Mouse (Mus musculus) G1E (cell line): ENCODE measurements around the gene Btk. TPM values are rescaled to one million over a fixed set of nuclear protein-coding genes. Genes with fewer than 3 reads are reported as not detected.
A peak's percentile ranks its signal among the peaks of the same experiment; 100 is the strongest.

Experiments used
- ATAC-seq: 2 replicates; pipeline ENCODE4 v1.8.0; 2016; ENCODE audit warnings: mild to moderate bottlenecking; ENCODE audit not compliant: insufficient number of reproducible peaks, poor library complexity, low FRiP score, severe bottlenecking; ENCODE audit errors: extremely low read depth
- DNase-seq: peaks from one replicate; pipeline ENCODE4 v3.0.0; 2012; ENCODE audit warnings: low spot score
- H3K27me3 ChIP-seq: 2 replicates; pipeline ENCODE4 v1.6.1; 2012; ENCODE audit warnings: mild to moderate bottlenecking, low read length, inconsistent platforms; ENCODE audit not compliant: insufficient read depth
- H3K36me3 ChIP-seq: replicated peaks from 2 replicates; pipeline ENCODE3; 2012; ENCODE audit warnings: mild to moderate bottlenecking, inconsistent platforms
- H3K4me1 ChIP-seq: 2 replicates; pipeline ENCODE4 v1.6.1; 2012; ENCODE audit warnings: low read depth, low read length, inconsistent platforms, mixed read lengths; ENCODE audit not compliant: insufficient read depth
- H3K4me3 ChIP-seq: 2 replicates; pipeline ENCODE4 v1.5.1; 2012; ENCODE audit warnings: low read depth, mild to moderate bottlenecking, inconsistent platforms, low read length, moderate library complexity, mixed read lengths
- H3K9me3 ChIP-seq: replicated peaks from 2 replicates; pipeline ENCODE4 v1.6.1; 2012; ENCODE audit warnings: inconsistent platforms
- CTCF ChIP-seq: IDR thresholded peaks from 2 replicates; pipeline ENCODE4 v1.5.1; 2012; ENCODE audit warnings: low read depth, low read length, inconsistent platforms, mixed read lengths
- GATA1 ChIP-seq: IDR thresholded peaks from 2 replicates; pipeline ENCODE4 v1.6.1; 2012; ENCODE audit warnings: borderline replicate concordance, low read length, inconsistent platforms, mixed read lengths
- GATA2 ChIP-seq: IDR thresholded peaks from 2 replicates; pipeline ENCODE4 v1.6.1; 2012; ENCODE audit warnings: low read depth, low read length, inconsistent platforms, borderline replicate concordance
- POLR2AphosphoS5 ChIP-seq: IDR thresholded peaks from 2 replicates; pipeline ENCODE4 v1.6.1; 2012; ENCODE audit warnings: low read depth, low read length, inconsistent platforms; ENCODE audit not compliant: insufficient replicate concordance
- TAL1 ChIP-seq: conservative IDR thresholded peaks from 2 replicates; pipeline ENCODE4 v1.6.1; 2012; ENCODE audit warnings: low read depth, low read length, inconsistent platforms, mixed read lengths
- polyA plus RNA-seq: library from polyadenylated mRNA; stranded (reverse); fragments of >175 nt; gene quantifications from 2 replicates; pipeline ENCODE4 v1.2.3, GENCODE M21; 2012
- total RNA-seq, 2 experiments: library from RNA; stranded (forward) in 1 of 2; stranded (reverse) in 1 of 2; fragments of 200-1000 nt in 1 of 2; fragments of >200 nt in 1 of 2; fragmentation: Nextera tagmentation in 1 of 2; gene quantifications; 2 replicates each; pipeline ENCODE4 v1.2.3; 2014 to 2017

Gene Btk
- total and polyA plus RNA-seq, 3 experiments = 10.9 to 62.8 (median 48.8) TPM

DNA sequence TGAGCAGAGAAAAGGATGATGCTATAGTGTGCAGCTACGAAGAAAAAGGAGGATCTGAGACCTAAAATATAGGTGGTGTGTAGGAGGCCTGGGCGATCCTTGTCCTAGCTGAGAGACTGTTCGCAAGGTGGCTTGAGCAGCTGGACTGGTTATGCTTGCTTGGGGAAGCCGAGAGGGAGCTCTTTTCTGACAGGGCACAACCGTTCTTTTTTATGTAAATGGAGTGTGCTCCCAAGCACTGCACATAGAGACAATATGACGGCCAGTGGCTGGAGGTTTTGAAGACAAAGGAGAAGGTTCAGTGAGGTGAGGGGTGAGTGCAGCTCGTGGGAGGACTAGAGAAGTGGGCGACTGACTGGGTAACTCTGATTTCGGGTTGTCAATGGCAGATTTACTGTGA lies 36.3 kb upstream of the Btk start:
- H3K9me3 ChIP-seq = no peaks in the 10 kb centered on the region
- H3K4me3 ChIP-seq = no peak overlapping the region
- TF ChIP-seq TAL1 = no peak
- no peak for TF ChIP-seq POLR2AphosphoS5
- no peak for TF ChIP-seq GATA2
- no peak for TF ChIP-seq CTCF
- TF ChIP-seq GATA1 = no peak
- ATAC-seq = no peak
- no peaks in the 10 kb centered on the region for H3K4me1 ChIP-seq
- H3K27me3 ChIP-seq = no peaks in the 10 kb centered on the region
- DNase-seq = no peak
- H3K36me3 ChIP-seq = no peaks in the 10 kb centered on the region

GRCm38 (mm10) chrX:134614306-134614705 lies 30.9 kb upstream of the Btk start:
- no peak overlapping the region for H3K4me3 ChIP-seq
- H3K27me3 ChIP-seq = no peaks in the 10 kb centered on the region
- DNase-seq (no peak), ATAC-seq (no peak)
- no peaks in the 10 kb centered on the region for H3K9me3 ChIP-seq
- no peak for TF ChIP-seq GATA2
- TF ChIP-seq GATA1 = no peak
- no peak for TF ChIP-seq POLR2AphosphoS5
- TF ChIP-seq CTCF = no peak
- no peak for TF ChIP-seq TAL1
- H3K4me1 ChIP-seq = peaks cover 15% of the 10 kb centered on the region
- no peaks in the 10 kb centered on the region for H3K36me3 ChIP-seq

DNA sequence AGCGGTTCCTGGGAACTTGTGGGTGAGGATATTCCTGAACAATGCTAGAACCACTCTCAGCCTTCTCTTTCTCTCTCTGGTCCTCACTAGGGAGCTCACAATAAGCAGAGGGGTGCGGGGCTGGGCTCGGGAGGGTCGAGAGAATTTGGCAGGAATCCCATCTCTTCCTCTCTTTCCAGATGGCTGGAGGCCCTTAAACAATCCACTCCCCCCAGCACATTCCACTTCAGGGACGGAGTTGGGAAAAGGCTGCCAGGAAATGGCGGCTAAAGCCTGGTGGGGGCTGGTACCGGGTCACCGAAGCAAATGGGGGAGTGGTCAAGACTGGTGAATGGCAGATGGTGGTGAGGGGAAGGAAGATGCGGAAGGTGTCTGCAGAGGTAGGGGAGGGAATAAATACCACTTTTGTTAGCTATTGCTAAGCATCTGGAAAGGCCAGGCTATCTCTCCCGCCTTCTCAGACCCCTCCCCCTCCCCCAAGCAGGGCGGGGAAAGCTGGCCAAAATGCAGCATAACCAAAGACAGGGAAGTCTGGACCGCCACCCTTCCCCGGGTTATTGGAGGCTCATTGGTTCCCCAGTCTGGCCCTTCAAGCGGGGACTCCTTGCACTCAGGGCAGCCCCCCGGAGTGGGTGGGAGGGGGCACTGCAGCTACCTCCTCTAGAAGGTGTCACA lies 29.1 kb upstream of the Btk start:
- TF ChIP-seq POLR2AphosphoS5 = no peak
- TF ChIP-seq CTCF = no peak
- TF ChIP-seq TAL1 = no peak
- no peak for TF ChIP-seq GATA2
- no peak for TF ChIP-seq GATA1
- Histone ChIP-seq H3K36me3 (peaks cover 10% of the 10 kb centered on the region), H3K9me3 (no peaks in the 10 kb centered on the region), H3K4me1 (peaks cover 15% of the 10 kb centered on the region), H3K4me3 (peak overlapping the region; percentile 66), H3K27me3 (no peaks in the 10 kb centered on the region)
- ATAC-seq = peak; percentile 77
- DNase-seq = peak; percentile 22

DNA sequence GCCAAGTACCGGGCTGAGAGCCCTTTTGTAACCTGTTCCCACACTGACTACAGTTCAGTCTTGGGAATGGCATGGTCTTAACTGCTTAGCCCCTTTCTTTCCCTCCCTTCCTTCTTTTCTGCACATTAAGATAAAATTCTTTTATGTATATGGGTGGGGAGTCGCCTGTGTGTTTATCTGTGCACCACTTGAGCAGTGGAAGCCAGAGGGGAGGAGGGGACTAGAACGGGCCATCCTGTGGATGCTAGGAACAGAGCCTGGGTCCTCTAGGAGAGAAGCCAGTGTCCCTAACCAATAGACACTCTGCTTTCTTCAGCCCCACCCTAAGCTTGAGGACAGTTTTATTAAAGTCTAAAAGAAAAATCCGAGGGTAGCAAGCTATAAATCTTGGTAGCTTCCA lies 27.6 kb upstream of the Btk start:
- Histone ChIP-seq H3K36me3 (peaks cover 14% of the 10 kb centered on the region), H3K9me3 (no peaks in the 10 kb centered on the region), H3K27me3 (no peaks in the 10 kb centered on the region), H3K4me3 (no peak overlapping the region), H3K4me1 (peaks cover 15% of the 10 kb centered on the region)
- TF ChIP-seq POLR2AphosphoS5 (no peak), CTCF (no peak), TAL1 (no peak), GATA1 (no peak), GATA2 (no peak)
- DNase-seq (no peak), ATAC-seq (no peak)

DNA sequence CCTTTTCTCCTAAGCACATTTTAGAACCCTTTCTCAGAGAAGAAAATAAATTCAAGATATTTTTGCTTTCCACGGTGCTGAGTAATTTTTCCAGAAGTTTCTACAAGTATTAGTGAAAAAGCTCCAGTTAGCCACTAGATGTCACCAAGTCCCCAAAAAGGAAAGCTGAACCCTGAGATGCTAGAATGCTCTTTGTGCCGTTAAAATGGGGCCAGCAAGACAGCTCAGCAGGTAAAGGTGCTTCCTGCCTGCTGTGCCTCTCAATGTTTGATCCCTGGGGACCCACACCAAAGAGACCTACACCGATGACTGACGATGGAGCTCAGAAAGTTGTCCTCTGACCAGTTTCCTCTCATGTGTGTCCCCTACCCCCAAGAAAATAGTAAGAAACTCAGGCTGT lies 26.1 kb upstream of the Btk start:
- DNase-seq (no peak), ATAC-seq (0 out of 2 replicates have a peak, but pooled peaks have one; percentile 9)
- no peak overlapping the region for H3K4me3 ChIP-seq
- peaks cover 16% of the 10 kb centered on the region for H3K36me3 ChIP-seq
- no peaks in the 10 kb centered on the region for H3K27me3 ChIP-seq
- TF ChIP-seq GATA1 (no peak), TAL1 (no peak), POLR2AphosphoS5 (no peak), CTCF (no peak), GATA2 (no peak)
- peaks cover 15% of the 10 kb centered on the region for H3K4me1 ChIP-seq
- H3K9me3 ChIP-seq = no peaks in the 10 kb centered on the region

GRCm38 (mm10) chrX:134601380-134602120 lies 18.2 kb upstream of the Btk start:
- Histone ChIP-seq H3K9me3 (no peaks in the 10 kb centered on the region), H3K4me1 (peaks cover 10% of the 10 kb centered on the region), H3K36me3 (peaks cover 11% of the 10 kb centered on the region), H3K27me3 (no peaks in the 10 kb centered on the region), H3K4me3 (peak overlapping the region; percentile 70)
- TF ChIP-seq POLR2AphosphoS5 (no peak), GATA2 (no peak), TAL1 (no peak), GATA1 (no peak)
- peak; percentile 39 for DNase-seq
- peak; percentile 5; the same call in 1 of the 2 replicates for ATAC-seq
